Mouse (Mus musculus) Patski (cell line): ENCODE results near the gene Phf21b. TPM values are rescaled to one million over a fixed set of nuclear protein-coding genes. Genes with fewer than 3 reads are reported as not detected.
A peak's percentile ranks its signal among the peaks of the same experiment; 100 is the strongest.

Experiments used
- ATAC-seq: fragments of 100-300 bp; one replicate; pipeline ENCODE4 v1.8.0; 2021
- CTCF ChIA-PET: fragments of 350-600 bp; sonication (Branson Sonifier 250); formaldehyde crosslinking; loops from one replicate; lab custom pipeline; 2022; ENCODE audit warnings: inconsistent platforms; lab: Charles Lee
- POLR2A ChIA-PET: fragments of 350-600 bp; sonication (Branson Sonifier 250); formaldehyde crosslinking; loops from one replicate; lab custom pipeline; 2022; ENCODE audit warnings: antibody characterized with exemption, inconsistent platforms; lab: Charles Lee
- DNase-seq: peaks from one replicate; pipeline ENCODE4 v3.0.0-alpha.2; 2011; ENCODE audit warnings: low read depth, low spot score
- H3K27me3 ChIP-seq: fragments of 371-371 bp; one replicate; pipeline ENCODE4 v1.5.1; 2021
- CTCF ChIP-seq: fragments of 100-300 bp; IDR thresholded peaks from one replicate; pipeline ENCODE4 v1.5.1; 2021
- in situ Hi-C: fragments of 300-500 bp; cut with MboI; formaldehyde crosslinking; loops from 3 replicates; pipeline ENCODE4 v1.11.1; 2018; ENCODE audit warnings: low pct_unique_long_range_greater_than_20kb, mixed read lengths
- polyA plus RNA-seq: library from polyadenylated mRNA; unstranded; gene quantifications from one replicate; pipeline ENCODE4 v1.2.3, GENCODE M21; 2021

Gene Phf21b
- polyA plus RNA-seq, 1 experiment from 2014 or later: 1.8 TPM

- in situ Hi-C loops: no loop called here
- DNase-seq (no peak), ATAC-seq (no peak)
- ChIA-PET CTCF (no interaction called here), POLR2A (interaction anchor here (0.9 kb wide), 1 partner anchor 43 kb away, joined by 4 read pairs; no protein-coding TSS in a partner anchor)
- no peak for TF ChIP-seq CTCF
- no peaks in the 10 kb centered on the region for H3K27me3 ChIP-seq
Measured at GRCm38 (mm10) chr15:84846216-84846615, 9.6 kb downstream of the Phf21b start.

GRCm38 (mm10) chr15:84844831-84845230, 11.0 kb downstream of the Phf21b start:
- CTCF ChIA-PET: no interaction called here
- DNase-seq (no peak), ATAC-seq (no peak)
- TF ChIP-seq CTCF: no peak
- POLR2A ChIA-PET: no interaction called here
- H3K27me3 ChIP-seq: no peaks in the 10 kb centered on the region
- in situ Hi-C loops: no loop called here

- no peak for ATAC-seq
- DNase-seq: no peak
- POLR2A ChIA-PET: interaction anchor here (1.1 kb wide), 1 partner anchor 14 kb away, joined by 3 read pairs; no protein-coding TSS in a partner anchor
- no peak for TF ChIP-seq CTCF
- H3K27me3 ChIP-seq: no peaks in the 10 kb centered on the region
- in situ Hi-C loops: no loop called here
- CTCF ChIA-PET: no interaction called here
Measured at GRCm38 (mm10) chr15:84843034-84843433, 12.8 kb downstream of the Phf21b start.

GRCm38 (mm10) chr15:84841925-84842821, 13.7 kb downstream of the Phf21b start:
- ATAC-seq (no peak), DNase-seq (no peak)
- no peak for TF ChIP-seq CTCF
- H3K27me3 ChIP-seq: no peaks in the 10 kb centered on the region
- in situ Hi-C loops: no loop called here
- POLR2A ChIA-PET: interaction anchor here (0.6 kb wide), 1 partner anchor 9 kb away, joined by 6 read pairs; no protein-coding TSS in a partner anchor
- CTCF ChIA-PET: no interaction called here

- no peak for TF ChIP-seq CTCF
- no peak for DNase-seq
- ChIA-PET POLR2A (no interaction called here), CTCF (no interaction called here)
- in situ Hi-C loops: no loop called here
- no peaks in the 10 kb centered on the region for H3K27me3 ChIP-seq
- ATAC-seq: no peak
Measured at GRCm38 (mm10) chr15:84840560-84840959, 15.3 kb downstream of the Phf21b start.

GRCm38 (mm10) chr15:84839521-84839920, 16.3 kb downstream of the Phf21b start:
- no peak for TF ChIP-seq CTCF
- in situ Hi-C loops: no loop called here
- POLR2A ChIA-PET: no interaction called here
- ATAC-seq (no peak), DNase-seq (no peak)
- H3K27me3 ChIP-seq: no peaks in the 10 kb centered on the region
- CTCF ChIA-PET: no interaction called here

GRCm38 (mm10) chr15:84837896-84838295, 18.0 kb downstream of the Phf21b start:
- DNase-seq: no peak
- in situ Hi-C loops: no loop called here
- CTCF ChIA-PET: no interaction called here

GRCm38 (mm10) chr15:84829416-84829815, 26.4 kb downstream of the Phf21b start:
- ChIA-PET POLR2A (interaction anchor here (0.8 kb wide), 1 partner anchor 14 kb away, joined by 3 read pairs; no protein-coding TSS in a partner anchor), CTCF (interaction anchor here (1.8 kb wide), 1 partner anchor 20 kb away, joined by 4 read pairs; no protein-coding TSS in a partner anchor)
- TF ChIP-seq CTCF: no peak
- ATAC-seq: peak; percentile 74
- peak; percentile 50 for DNase-seq
- in situ Hi-C loops: no loop called here
- no peaks in the 10 kb centered on the region for H3K27me3 ChIP-seq

More at GRCm38 (mm10) chr15:84837896-84838295, 18.0 kb downstream of the Phf21b start:
- TF ChIP-seq CTCF: no peak
- no peaks in the 10 kb centered on the region for H3K27me3 ChIP-seq
- no peak for ATAC-seq
- POLR2A ChIA-PET: no interaction called here

- H3K27me3 ChIP-seq: no peaks in the 10 kb centered on the region
- ATAC-seq: no peak
- ChIA-PET CTCF (interaction anchor here (1.8 kb wide), 1 partner anchor 21 kb away, joined by 4 read pairs; no protein-coding TSS in a partner anchor), POLR2A (interaction anchor here (0.8 kb wide), 1 partner anchor 15 kb away, joined by 3 read pairs; no protein-coding TSS in a partner anchor)
- in situ Hi-C loops: no loop called here
- TF ChIP-seq CTCF: no peak
- no peak for DNase-seq
Measured at GRCm38 (mm10) chr15:84828603-84829002, 27.2 kb downstream of the Phf21b start.

- ChIA-PET CTCF (no interaction called here), POLR2A (no interaction called here)
- TF ChIP-seq CTCF: no peak
- no peak for ATAC-seq
- no peak for DNase-seq
- in situ Hi-C loops: no loop called here
- H3K27me3 ChIP-seq: no peaks in the 10 kb centered on the region
Measured at GRCm38 (mm10) chr15:84823086-84823485, 32.8 kb downstream of the Phf21b start.

GRCm38 (mm10) chr15:84820811-84821210, 35.0 kb downstream of the Phf21b start:
- ATAC-seq: no peak
- CTCF ChIA-PET: no interaction called here

More at GRCm38 (mm10) chr15:84820811-84821210, 35.0 kb downstream of the Phf21b start:
- H3K27me3 ChIP-seq: no peaks in the 10 kb centered on the region
- in situ Hi-C loops: no loop called here
- no peak for TF ChIP-seq CTCF
- DNase-seq: no peak
- POLR2A ChIA-PET: no interaction called here
